Mouse (Mus musculus) erythroid progenitor cell, adult 5-6 weeks (primary cell): ENCODE data around the gene Cant1. TPM values are rescaled to one million over a fixed set of nuclear protein-coding genes. Genes with fewer than 3 reads are reported as not detected.

ENCODE experiments used
- ATAC-seq: replicated peaks from 2 replicates; pipeline ENCODE4 v1.8.0; 2016; ENCODE audit warnings: moderate number of reproducible peaks, mild to moderate bottlenecking, moderate TSS enrichment, inconsistent platforms; ENCODE audit not compliant: poor library complexity, low FRiP score, severe bottlenecking
- total RNA-seq, 2 experiments: library from RNA; stranded (forward) in 1 of 2; stranded (reverse) in 1 of 2; fragments of 150-400 nt in 1 of 2; fragments of 186-747, 209-891 nt in 1 of 2; gene quantifications; 2 replicates each; pipeline versions ENCODE4 v1.2.3 to v1.2.4; 2015 to 2017; ENCODE audit warnings: low replicate concordance in 2 of 2

The Cant1 gene
- total RNA-seq (2015; ENCODE audit: low replicate concordance) (5.4 and 8.0 TPM in 2 replicates), total RNA-seq (2017; ENCODE audit: low replicate concordance) (6.9 and 11.3 TPM in 2 replicates)

- ATAC-seq, result peak; percentile 92
Observed at GRCm38 (mm10) chr11:118418834-118419504, at the start of gene Cant1. TSS of gene Cant1 (minus strand) at chr11:118419086.

DNA sequence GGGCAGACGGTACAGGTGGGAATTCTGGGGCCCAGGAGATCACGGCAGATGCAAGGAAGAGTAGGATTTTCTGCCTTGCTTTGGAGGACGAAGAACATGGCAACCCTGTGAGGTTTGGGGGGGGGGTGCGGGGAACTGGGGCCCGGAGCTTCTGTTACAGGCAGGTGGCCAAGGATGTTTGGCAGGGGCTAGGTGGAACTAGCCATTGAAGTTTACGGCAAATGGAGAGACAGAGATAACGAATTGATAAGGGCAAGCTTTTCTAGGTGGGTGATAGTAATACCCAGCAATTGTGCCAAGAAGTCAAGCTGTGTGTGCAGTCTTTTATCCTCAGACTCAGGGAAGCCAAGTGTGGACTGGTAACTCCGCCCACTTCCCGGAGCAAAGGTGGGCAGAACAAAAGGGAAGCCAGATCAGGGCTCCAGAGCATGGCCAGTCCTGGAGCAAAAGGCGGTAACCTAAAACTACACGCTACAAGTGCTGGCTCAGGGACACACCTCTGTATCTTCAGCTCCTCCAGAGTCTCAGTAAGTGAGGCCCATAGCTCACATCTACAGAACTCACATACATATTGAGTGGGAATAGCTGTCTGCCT, 48.7 kb upstream of the Cant1 start:
- ATAC-seq, result 0 out of 2 replicates have a peak, but pooled peaks have one; percentile 18

GRCm38 (mm10) chr11:118460280-118460679, 41.4 kb upstream of the Cant1 start:
- ATAC-seq, result no peak

DNA sequence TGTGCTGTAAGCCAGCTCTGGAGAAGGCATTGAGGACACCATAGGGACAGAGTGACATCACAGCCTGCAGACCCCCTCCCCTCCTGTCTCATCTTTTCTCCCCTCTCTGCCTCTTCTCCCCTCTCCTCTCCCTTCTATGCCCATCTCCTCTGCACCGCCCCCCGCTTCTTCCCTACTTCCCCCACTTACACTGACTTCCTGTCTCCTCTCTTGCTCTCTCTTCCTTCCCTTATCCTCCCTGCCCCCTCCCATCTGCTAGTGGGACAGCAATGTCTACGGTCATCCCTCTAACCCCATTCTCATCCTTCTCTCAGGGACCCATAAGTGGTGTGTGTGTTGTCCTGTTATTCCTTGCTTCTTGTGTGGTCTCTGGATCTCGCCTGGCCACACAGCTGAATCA, 40.6 kb upstream of the Cant1 start:
- no peak for ATAC-seq

- no peak for ATAC-seq
Observed at GRCm38 (mm10) chr11:118459051-118459450, 40.2 kb upstream of the Cant1 start.

GRCm38 (mm10) chr11:118456937-118457336, 38.1 kb upstream of the Cant1 start:
- no peak for ATAC-seq

- no peak for ATAC-seq
Observed at GRCm38 (mm10) chr11:118455788-118456187, 36.9 kb upstream of the Cant1 start.

- no peak for ATAC-seq
Observed at GRCm38 (mm10) chr11:118453886-118454671, 35.2 kb upstream of the Cant1 start.

DNA sequence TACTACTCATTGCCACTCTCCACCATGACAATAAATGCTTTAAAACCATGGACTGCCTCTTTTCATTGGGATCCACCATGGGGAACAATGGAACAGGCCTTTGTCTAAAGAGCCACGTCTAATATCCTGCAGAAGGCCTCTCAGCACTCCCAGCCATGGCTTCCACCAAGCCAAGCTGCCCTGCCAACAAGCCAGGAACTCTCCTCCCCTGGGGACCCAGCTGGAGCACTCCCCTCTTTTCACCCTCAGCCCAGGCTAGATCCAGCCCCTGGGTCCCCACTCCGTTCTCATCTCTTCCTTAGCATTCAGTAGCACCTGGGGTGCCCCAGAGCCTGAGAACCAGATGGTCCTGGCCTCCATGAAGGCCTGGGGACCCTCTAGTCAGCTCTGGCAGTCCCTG, 34.1 kb upstream of the Cant1 start:
- no peak for ATAC-seq

GRCm38 (mm10) chr11:118451211-118451610, 32.3 kb upstream of the Cant1 start:
- no peak for ATAC-seq

DNA sequence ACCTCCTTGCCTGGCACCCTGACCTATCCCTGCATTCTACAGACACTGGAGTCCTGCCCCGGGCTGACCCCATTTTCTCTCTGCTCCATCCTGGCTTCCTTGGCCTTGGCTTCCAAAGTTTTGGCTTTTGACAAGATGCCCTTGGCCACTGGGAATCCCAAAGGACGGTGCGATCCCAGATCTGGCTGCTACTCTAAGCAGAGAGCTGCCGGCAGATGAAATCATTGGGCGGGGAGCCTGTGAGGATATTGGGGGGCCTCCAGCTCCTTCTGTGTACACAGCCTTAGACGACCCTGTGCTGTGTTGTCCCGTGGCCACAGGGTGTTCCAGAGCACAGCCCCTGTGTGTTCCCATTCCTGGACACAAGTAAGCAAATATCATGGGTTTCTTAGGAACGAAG, 29.5 kb upstream of the Cant1 start:
- ATAC-seq, result no peak

GRCm38 (mm10) chr11:118447346-118447745, 28.5 kb upstream of the Cant1 start:
- ATAC-seq, result no peak

DNA sequence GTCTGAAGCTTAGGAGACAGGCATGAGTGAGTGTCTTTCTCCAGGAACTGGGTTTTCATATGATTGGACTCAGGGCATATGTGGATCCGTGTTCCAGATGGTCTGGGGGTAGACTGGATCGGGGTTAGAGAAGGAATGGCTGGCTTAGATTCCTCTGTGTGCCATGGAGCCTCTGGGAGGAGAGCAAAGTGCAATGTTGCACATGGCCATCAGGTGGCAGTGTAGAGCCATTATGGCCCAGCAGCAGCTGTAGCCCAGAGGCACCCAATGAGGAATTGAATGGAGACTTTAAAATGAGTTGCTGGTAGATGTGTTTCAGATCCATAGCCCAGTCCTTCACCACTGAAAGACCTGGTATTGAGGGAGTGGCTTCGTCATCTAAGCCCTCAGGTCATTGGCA, 27.0 kb upstream of the Cant1 start:
- ATAC-seq, result peak; percentile 67

DNA sequence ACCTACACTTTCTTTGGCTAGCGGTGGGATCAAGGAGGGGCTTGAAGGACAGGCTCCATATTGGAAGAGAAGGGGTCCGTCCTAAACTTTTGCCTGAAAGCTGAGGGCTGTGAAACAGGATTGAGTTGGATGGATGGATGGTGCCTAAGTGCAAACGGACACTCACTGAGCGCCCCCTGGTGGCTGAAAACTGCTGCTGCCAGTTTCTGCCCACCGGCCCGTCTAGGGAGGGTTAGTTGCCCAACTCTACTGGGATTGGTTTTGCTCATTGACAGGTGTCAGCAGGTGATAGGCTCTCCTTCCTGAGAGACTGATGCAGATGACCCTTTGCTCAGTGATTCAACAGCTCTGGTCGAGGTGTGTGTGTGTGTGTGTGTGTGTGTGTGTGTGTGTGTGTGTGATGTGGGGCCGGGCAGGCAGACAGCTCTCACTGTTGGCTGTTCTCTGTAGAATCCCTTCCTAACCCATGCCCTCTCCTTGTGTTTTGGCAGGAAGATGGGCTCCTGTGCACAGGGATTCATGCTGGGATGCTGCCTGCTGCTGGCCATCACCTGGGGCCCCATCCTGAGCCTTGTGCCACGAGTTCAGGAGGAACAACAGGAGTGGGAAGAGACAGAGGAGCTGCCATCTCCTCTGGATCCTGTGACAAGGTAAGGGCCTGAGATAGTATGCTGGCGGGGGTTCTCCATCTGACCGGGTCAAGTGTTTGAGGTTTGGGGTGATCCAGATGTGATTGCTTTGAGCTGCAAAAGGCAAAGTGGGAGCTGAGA, 24.5 kb upstream of the Cant1 start:
- no peak for ATAC-seq

DNA sequence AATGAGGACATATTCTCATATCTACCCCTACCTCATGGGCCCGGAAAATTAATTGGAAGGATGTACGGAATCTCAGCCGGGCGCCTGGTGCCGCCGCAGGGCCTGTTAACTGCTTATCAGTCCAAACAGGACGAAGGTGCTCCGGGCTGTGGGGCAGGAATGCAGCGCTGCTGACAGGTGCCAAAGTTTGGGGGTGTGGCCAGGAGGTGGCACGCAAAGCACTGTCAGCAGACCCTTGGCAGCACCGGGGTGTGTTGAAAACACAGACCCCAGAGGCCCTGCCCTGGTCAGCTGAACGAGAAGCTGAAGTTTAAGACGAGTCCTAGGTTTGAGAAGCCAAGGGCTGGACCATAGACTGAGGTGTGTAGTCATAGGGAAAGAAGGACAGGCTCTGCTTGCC, 23.8 kb upstream of the Cant1 start:
- ATAC-seq, result no peak

DNA sequence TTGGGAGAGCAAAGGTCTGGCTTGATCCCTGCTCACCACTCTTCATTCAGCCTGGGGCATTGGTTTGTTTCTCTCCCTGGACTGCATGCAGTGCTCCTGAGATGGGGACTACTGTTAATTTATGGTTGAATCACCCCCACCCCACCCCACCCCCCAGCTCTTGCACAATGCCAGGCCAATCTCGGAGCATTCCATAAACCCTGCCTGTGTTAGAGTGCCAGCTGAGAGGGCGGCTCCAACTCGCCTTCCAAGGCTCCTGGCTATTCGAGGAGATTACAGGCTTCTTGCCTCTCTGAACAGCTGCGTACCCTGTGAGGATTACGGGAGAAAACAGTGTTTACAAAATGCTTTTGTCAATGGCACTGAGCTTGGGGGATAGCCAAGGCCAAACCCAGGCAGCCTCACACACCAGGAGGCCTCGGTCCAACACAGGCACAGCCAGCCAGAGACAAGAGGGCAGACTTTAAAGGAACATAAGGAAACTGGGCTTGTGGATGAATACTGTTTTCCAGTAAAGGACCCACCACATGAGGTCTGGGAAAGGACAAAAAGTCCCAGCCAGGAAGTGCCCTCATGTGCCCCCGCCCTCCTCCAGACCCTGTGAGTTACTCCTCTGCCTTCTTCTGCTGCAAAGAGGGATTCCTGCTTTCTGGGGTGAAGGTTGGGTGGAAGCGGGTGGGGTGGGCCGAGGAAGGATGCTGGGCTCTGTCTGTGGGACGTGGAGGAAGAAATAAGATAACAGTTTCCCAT, 20.0 kb upstream of the Cant1 start:
- ATAC-seq, result no peak

GRCm38 (mm10) chr11:118436471-118436935, 17.6 kb upstream of the Cant1 start:
- ATAC-seq, result no peak

DNA sequence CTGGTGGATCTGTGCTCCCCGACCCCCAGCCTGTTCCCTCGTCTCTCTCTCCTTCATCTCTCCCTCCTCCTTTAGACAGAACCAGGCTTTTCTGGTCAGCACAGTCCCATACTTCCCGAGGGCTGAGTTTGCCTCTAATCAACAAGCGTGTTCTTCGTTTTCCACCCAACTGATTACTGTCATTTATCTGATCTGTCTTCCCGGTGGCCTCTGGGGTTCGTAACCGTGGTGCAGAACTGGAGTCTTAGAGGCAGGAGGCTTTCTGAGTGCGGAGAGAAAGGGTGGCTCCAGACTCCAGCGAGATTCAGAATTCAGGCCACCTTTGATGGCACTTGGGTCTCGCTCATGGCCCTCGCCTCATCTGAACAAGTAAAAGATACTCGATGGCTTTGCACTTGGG, 15.2 kb upstream of the Cant1 start:
- ATAC-seq, result no peak

DNA sequence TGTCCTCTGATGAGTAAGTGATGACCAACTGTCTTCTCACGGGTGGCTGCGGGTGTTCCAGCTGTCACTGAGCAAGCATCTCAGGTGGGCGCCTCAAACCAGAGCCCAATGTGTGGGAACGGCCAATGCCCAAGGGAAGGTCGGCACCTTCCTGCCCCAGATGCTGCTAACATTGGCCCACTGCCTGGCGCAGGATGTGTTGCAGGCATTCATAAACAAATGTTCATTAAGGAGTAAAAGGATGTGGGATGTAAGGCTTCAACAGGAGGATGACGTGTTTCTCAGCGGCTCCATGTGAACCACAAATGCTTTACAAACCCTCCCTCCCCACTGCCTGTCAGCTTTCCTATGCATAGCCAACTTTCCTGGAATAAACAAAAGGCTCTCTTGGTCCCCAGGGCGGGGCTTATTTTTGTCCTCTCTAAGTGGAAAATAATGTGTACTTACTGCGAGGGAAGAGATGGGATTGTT, 14.5 kb upstream of the Cant1 start:
- ATAC-seq, result no peak
